Mouse (Mus musculus) embryonic facial prominence, embryonic 10.5 days (tissue): Measurements from ENCODE around the gene Fmo2. TPM values are rescaled to one million over a fixed set of nuclear protein-coding genes. Genes with fewer than 3 reads are reported as not detected.

Experiments used
- polyA plus RNA-seq: library from polyadenylated mRNA; unstranded; fragments of >200 nt; fragmentation: Nextera tagmentation; extraction: Ambion mirVana; gene quantifications from 2 replicates; pipeline ENCODE4 v1.2.1, GENCODE M21; 2016

The Fmo2 gene
- polyA plus RNA-seq, 1 experiment from 2014 or later = not detected

Other genes with a start within 250 kb of the Fmo2 start
- not detected in 2 replicates for gene Myocos, start 240.5 kb downstream of the Fmo2 start, polyA plus RNA-seq
- gene Prrc2c, start 158.2 kb downstream of the Fmo2 start, polyA plus RNA-seq = 151 and 156 TPM in 2 replicates
- gene Fmo4, start 84.8 kb downstream of the Fmo2 start, polyA plus RNA-seq = 0.09 TPM in 1 of 2 replicates, not detected in the other
- gene Fmo1, start 32.1 kb downstream of the Fmo2 start, polyA plus RNA-seq = 4.3 and 4.9 TPM in 2 replicates
- gene Fmo6, start 38.8 kb upstream of the Fmo2 start, polyA plus RNA-seq = not detected in 2 replicates
- not detected in 2 replicates for gene Fmo3, start 85.8 kb upstream of the Fmo2 start, polyA plus RNA-seq
- not detected in 2 replicates for gene Mroh9, start 186.9 kb upstream of the Fmo2 start, polyA plus RNA-seq